Mouse (Mus musculus): ENCODE measurements at regions not wholly inside any gene's neighbourhood (a gene's known extent, or its start where the extent isn't known, plus 50 kb on each side); places are given as distances from the start of the nearest gene placed in this dataset.

DNA sequence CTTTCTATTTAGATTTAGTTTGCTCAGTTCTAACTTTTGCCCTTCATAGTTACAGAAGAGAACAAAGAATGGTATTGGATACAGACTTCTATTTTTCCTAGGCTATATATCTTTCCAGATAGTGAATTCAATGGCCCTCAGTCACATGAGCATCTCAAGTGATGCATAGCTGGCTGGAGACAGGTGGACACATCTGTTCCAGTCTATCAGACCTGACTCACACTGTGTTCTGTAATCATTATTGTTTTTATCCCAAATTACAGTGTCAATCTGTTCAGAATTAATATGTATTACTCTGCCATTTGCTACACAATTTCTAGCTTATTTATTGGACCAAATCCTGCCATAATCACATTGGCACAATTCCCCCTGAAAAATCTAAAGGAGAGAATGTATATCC, 298.0 kb upstream of the Foxg1 start:
- no peak for DNase-seq

DNA sequence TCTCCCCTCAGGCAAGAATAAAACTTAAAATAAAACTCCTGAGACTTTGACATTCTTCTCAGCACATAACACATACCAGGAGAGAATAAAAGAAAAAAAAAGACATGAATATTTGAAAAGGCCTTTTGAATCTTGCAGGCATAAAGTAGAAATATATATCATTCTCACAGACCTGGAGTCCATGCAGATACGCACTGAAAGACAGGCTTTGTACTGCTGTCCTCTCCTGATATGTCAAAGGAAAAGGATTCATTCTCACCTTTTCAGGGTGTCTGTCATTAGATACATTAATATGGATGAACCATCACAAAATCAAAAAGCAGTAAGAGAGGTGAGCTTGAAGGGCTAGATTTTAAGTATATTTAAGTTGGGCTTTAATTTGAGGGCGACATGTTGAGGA, 296.4 kb upstream of the Foxg1 start:
- no peak for DNase-seq

DNA sequence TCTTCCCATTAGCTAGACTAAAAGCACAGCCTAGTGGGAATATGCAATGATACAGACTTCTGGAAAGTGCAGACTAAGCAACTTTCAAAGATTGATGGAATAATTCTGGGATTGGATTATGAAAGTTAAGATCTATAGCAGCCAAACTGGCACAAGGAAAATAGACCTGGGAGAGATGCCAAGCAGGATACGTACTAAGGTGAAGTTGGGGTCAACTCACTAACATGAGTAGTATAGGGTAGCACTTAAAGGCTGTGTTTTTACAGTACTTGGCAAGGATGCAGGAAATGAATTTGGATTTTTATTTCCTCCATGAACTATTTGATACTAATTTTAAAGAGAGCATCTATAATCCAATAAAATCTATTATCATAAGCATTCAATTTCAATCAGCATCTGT, 292.3 kb upstream of the Foxg1 start:
- DNase-seq = no peak

DNA sequence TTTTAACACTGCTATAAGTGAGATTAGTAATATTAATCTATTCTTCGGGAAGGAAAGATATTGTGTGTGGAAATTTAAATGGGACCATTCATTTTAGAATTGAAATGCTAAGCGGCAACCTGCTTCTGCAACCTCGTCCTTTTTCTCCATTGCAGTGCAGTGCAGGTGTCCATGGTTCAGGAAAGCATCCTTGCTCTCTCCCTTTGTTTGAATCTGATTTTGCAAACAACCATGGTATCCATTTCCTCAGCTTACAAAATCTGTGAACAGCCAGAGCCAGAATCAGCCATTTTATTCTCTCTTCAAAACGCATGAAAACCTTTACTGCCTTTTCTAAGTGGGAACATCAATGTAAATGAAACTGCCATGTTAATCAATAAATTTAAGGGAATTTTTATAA, 276.5 kb upstream of the Foxg1 start:
- DNase-seq = no peak

DNA sequence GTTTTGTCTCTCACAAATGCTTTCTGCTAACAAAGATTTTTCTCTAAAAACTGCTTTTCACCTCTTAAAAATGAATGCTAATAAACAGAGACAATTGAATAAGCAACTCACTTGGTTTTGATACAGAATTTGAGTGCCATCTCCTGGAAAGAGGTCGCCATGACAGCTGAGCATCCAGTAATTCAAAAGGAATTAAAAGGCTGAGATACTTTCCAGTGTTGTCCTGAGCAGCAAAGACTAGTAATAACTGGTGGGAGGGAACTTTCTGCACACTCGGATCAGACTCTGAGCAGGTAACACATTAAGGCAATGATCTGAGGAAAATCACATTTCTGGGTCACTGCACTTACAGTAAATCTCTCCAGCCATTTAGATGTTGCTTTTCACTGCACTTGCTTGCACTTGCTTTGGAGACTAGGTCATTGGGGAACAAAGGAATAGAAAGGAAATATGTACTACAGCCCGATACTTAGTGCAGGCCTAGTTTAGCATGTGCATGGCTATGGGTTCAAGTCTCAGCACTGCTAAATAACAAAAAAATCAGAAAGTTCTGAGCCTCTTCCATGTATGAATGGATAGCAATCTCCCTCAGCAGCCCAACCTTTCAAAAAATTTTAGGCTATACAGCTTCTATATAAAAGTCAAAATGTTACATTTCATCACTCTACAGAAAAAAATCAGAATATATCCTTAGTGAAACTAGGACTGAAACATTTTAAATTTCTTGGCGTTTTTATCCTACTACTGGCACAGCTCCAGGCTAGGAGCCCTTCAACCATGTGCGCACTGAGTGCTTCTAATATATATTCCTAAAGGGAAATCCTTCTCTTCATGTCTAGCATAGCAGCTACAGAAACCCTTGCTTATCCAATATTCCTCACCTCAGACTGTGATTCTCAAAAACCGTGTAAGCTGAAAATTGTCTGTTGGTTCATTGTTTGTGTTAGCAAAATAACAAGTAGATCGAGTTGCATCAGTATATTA, 275.8 kb upstream of the Foxg1 start:
- DNase-seq = peak; percentile 22

DNA sequence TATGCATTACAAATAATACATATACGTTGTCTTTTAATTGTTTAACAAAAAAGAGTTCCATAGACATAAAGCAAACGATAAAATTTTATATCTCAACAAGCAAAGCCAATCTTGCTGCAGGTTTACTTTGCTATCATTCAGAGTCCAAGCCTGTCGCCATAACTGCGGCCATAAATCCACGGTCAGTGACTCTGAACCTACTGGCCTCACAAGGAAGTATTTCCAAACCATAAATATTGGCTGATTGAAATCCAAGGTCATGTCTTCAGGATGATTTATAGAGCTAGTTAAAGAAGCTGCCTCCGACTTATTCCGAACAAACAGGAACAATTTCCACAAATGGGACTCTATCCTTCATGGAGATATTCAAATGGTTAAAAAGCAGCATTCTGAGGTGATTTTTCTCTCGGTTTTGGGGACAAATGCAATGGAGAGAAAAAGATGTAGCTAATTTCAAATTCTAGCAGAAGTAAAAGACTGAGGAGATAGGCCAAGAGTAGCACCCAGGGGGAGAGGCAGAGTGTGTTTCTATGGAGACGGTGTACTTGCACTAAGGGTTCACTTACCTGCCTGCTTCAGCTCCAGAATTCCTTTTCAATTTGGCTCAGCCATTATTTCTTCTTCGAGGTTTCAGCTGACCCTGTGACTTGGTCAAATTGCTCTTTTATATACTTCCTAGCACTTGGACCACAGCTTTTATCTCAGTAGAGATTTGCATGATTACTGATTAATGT, 274.9 kb upstream of the Foxg1 start:
- no peak for DNase-seq

DNA sequence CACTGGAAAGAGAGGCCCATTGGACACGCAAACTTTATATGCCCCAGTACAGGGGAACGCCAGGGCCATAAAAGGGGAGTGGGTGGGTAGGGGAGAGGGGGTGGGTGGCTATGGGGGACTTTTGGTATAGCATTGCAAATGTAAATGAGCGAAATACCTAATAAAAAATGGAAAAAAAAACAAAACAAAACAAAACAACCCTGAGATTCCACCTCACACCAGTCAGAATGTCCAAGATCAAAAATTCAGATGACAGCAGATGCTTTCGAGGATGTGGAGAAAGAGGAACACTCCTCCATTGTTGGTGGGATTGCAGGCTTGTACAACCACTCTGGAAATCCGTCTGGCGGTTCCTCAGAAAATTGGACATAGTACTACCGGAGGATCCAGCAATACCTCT, 251.4 kb upstream of the Foxg1 start:
- peak; percentile 15 for DNase-seq

DNA sequence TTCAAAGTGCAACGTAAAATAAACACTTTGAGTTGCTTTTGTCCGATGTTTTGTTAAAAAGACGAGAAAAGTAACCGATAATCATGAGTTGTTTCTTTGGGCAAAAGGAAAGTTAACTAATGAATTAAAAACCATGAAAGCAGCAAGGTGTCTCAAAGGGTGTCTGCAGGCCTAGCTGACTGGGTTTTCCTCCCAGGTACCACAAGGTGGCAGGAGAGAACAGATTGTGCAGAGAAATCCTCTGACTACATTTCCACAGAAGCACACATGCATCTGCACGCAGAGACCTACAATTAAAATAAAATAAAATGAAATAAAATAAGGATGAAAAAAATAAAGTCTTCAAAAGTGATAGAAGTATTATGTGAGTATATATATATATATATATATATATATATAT, 212.4 kb upstream of the Foxg1 start:
- peak; percentile 18 for DNase-seq

DNA sequence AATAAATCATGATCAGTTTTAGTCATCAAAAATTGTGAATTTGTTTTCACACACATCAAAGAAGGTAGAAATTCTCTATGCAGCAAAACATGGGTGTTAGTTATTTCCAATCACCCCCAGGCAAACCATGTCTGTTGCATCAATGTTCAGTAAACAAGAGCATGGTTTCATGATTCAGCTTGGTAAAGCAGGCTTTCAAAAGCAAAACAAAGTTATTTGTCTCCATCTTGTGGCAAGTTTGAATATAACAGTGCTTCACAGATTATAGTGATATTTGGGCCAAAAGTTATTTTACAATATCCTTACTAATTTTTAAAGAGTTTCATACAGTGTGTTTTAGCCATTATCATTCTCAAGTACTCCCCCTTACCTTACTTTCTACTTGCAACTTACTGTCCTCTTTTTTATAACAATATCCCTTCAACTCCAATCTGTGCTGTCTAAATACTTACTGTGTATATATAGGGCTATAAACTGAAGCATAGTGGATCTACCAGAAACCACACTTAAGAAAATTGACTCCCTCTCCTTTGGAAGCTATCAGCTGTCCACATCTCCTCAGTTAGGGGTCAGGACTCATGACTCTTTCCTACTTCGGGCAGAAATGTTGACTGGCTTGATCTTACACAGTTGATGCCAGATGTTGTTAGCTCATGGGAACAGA, 211.3 kb upstream of the Foxg1 start:
- DNase-seq = no peak

DNA sequence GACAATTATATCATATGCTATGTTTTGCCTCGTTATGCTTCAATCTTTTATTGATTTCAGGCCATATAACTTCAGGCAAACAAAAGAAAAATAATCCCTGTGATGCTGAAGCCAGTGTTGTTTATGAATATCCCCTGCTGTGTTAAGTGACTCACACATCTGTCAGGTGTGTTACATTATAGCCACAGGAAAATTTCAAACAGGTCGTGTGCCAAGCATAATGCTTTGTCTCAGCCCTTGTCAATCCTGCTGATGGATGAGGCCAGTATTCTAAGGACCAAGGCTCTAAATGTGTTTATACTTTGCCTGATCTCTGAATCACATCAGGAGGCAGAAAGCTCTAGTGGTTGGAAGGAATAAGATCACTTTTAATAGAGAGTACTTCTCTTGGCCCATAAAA, 191.1 kb upstream of the Foxg1 start:
- no peak for DNase-seq

DNA sequence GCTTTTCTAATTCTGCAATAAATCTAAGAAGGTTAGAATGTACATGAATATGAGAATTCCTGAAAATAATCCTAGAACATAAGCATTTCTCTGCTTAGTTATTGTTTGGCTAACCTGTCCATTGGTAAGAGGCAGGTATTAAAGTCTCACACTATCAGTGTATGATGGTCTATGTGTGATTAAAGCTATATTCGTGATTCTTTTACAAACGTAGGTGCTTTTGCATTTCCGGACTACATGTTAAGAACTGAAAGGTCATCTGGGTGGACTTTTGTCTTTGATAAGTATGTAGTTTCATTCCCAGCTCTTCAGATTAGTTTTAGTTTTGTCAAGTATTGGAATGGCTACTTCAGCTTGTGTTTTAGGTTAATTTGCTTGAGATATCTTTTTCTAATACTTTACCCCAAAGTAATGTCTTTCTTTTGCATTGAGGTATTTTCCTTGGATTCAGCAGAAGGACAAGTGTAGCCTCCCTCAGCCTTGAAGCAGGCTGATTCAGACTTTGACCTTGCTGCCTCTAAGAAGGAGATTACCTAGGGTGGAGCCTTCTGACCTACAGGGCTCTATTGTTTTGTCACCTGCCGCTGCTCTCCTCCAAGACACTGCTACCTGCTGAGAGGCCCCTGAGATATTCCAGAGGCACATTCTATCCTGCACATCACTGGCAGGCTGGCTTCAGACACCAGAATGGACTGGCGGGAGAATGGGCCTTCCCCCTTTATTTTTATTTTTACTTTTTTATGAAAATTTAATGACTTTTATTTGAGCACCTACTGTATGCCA, 148.7 kb upstream of the Foxg1 start:
- DNase-seq = no peak
